Mouse (Mus musculus): ENCODE results near the gene Cmip. TPM values are rescaled to one million over a fixed set of nuclear protein-coding genes. Genes with fewer than 3 reads are reported as not detected.

Gene Cmip
- polyA plus RNA-seq, 1 experiment from 2014 or later = 13.7 TPM

- Histone ChIP-seq H3K36me3 (ENCODE audit: control insufficient read depth, insufficient read depth, low read length) (peaks cover 18% of the 10 kb centered on the region), H3K4me3 (replicated peaks; ENCODE audit: low read length) (no peak overlapping the region), H3K4me2 (ENCODE audit: low read depth, low read length) (no peak overlapping the region), H3K27ac (ENCODE audit: low read length) (no peak overlapping the region), H3K9ac (ENCODE audit: low read length) (no peak overlapping the region), H3K4me1 (ENCODE audit: control insufficient read depth, insufficient read depth, low read length) (no peaks in the 10 kb centered on the region), H3K9me3 (replicated peaks; ENCODE audit: control insufficient read depth, low read length) (no peaks in the 10 kb centered on the region), H3K27me3 (ENCODE audit: control insufficient read depth, insufficient read depth, low read length) (no peaks in the 10 kb centered on the region)
- ATAC-seq (ENCODE audit: insufficient read depth, low FRiP score) = no peak
- 84% methylated on average over 5 of the region's 5 CpGs for WGBS
These were observed 188.6 kb downstream of the Cmip start for GRCm38 (mm10) chr8:117445507-117445906.

- no peak for ATAC-seq (ENCODE audit: insufficient read depth, low FRiP score)
- Histone ChIP-seq H3K4me1 (ENCODE audit: control insufficient read depth, insufficient read depth, low read length) (no peaks in the 10 kb centered on the region), H3K4me3 (replicated peaks; ENCODE audit: low read length) (no peak overlapping the region), H3K36me3 (ENCODE audit: control insufficient read depth, insufficient read depth, low read length) (peaks cover 18% of the 10 kb centered on the region), H3K27ac (ENCODE audit: low read length) (no peak overlapping the region), H3K27me3 (ENCODE audit: control insufficient read depth, insufficient read depth, low read length) (no peaks in the 10 kb centered on the region), H3K9me3 (replicated peaks; ENCODE audit: control insufficient read depth, low read length) (no peaks in the 10 kb centered on the region), H3K9ac (ENCODE audit: low read length) (no peak overlapping the region), H3K4me2 (ENCODE audit: low read depth, low read length) (no peak overlapping the region)
- 61% methylated on average over 15 of the region's 15 CpGs for WGBS
These were observed 189.6 kb downstream of the Cmip start for GRCm38 (mm10) chr8:117446344-117446997.

- Histone ChIP-seq H3K27me3 (ENCODE audit: control insufficient read depth, insufficient read depth, low read length) (no peaks in the 10 kb centered on the region), H3K9ac (ENCODE audit: low read length) (no peak overlapping the region), H3K4me3 (replicated peaks; ENCODE audit: low read length) (no peak overlapping the region), H3K36me3 (ENCODE audit: control insufficient read depth, insufficient read depth, low read length) (peaks cover 32% of the 10 kb centered on the region; the same call in 1 of the 2 replicates), H3K4me2 (ENCODE audit: low read depth, low read length) (no peak overlapping the region), H3K27ac (ENCODE audit: low read length) (no peak overlapping the region), H3K9me3 (replicated peaks; ENCODE audit: control insufficient read depth, low read length) (no peaks in the 10 kb centered on the region), H3K4me1 (ENCODE audit: control insufficient read depth, insufficient read depth, low read length) (0 out of 2 replicates have a peak, but pooled peaks cover 4% of the 10 kb centered on the region)
- 67% methylated on average over 9 of the region's 9 CpGs for WGBS
- no peak for ATAC-seq (ENCODE audit: insufficient read depth, low FRiP score)
These were observed 194.2 kb downstream of the Cmip start for GRCm38 (mm10) chr8:117451072-117451471.

GRCm38 (mm10) chr8:117453974-117454373 lies 197.1 kb downstream of the Cmip start:
- 0 out of 2 replicates have a peak, but pooled peaks cover 4% of the 10 kb centered on the region for H3K4me1 ChIP-seq (ENCODE audit: control insufficient read depth, insufficient read depth, low read length)
- H3K4me2 ChIP-seq (ENCODE audit: low read depth, low read length) = no peak overlapping the region
- H3K4me3 ChIP-seq (replicated peaks; ENCODE audit: low read length) = no peak overlapping the region
- 84% methylated on average over 6 of the region's 6 CpGs for WGBS
- H3K9me3 ChIP-seq (replicated peaks; ENCODE audit: control insufficient read depth, low read length) = no peaks in the 10 kb centered on the region
- ATAC-seq (ENCODE audit: insufficient read depth, low FRiP score) = no peak
- H3K27ac ChIP-seq (ENCODE audit: low read length) = peak overlapping the region; percentile 52
- H3K36me3 ChIP-seq (ENCODE audit: control insufficient read depth, insufficient read depth, low read length) = peaks cover 40% of the 10 kb centered on the region; the same call in 1 of the 2 replicates
- no peak overlapping the region for H3K9ac ChIP-seq (ENCODE audit: low read length)
- no peaks in the 10 kb centered on the region for H3K27me3 ChIP-seq (ENCODE audit: control insufficient read depth, insufficient read depth, low read length)

- WGBS = 78% methylated on average over 14 of the region's 14 CpGs
- Histone ChIP-seq H3K4me3 (replicated peaks; ENCODE audit: low read length) (no peak overlapping the region), H3K4me2 (ENCODE audit: low read depth, low read length) (no peak overlapping the region), H3K27ac (ENCODE audit: low read length) (peak overlapping the region; percentile 64; the same call in 1 of the 2 replicates), H3K4me1 (ENCODE audit: control insufficient read depth, insufficient read depth, low read length) (0 out of 2 replicates have a peak, but pooled peaks cover 4% of the 10 kb centered on the region), H3K9ac (ENCODE audit: low read length) (no peak overlapping the region), H3K27me3 (ENCODE audit: control insufficient read depth, insufficient read depth, low read length) (no peaks in the 10 kb centered on the region), H3K9me3 (replicated peaks; ENCODE audit: control insufficient read depth, low read length) (no peaks in the 10 kb centered on the region), H3K36me3 (ENCODE audit: control insufficient read depth, insufficient read depth, low read length) (peaks cover 37% of the 10 kb centered on the region; the same call in 1 of the 2 replicates)
- ATAC-seq (ENCODE audit: insufficient read depth, low FRiP score) = peak; percentile 67
These were observed 197.8 kb downstream of the Cmip start for GRCm38 (mm10) chr8:117454516-117455116.

GRCm38 (mm10) chr8:117455701-117456100 lies 198.8 kb downstream of the Cmip start:
- 80% methylated on average over 6 of the region's 6 CpGs for WGBS
- H3K4me1 ChIP-seq (ENCODE audit: control insufficient read depth, insufficient read depth, low read length) = 0 out of 2 replicates have a peak, but pooled peaks cover 4% of the 10 kb centered on the region
- peaks cover 36% of the 10 kb centered on the region; the same call in 1 of the 2 replicates for H3K36me3 ChIP-seq (ENCODE audit: control insufficient read depth, insufficient read depth, low read length)
- no peaks in the 10 kb centered on the region for H3K9me3 ChIP-seq (replicated peaks; ENCODE audit: control insufficient read depth, low read length)
- H3K27ac ChIP-seq (ENCODE audit: low read length) = peak overlapping the region; percentile 64
- H3K9ac ChIP-seq (ENCODE audit: low read length) = no peak overlapping the region
- no peaks in the 10 kb centered on the region for H3K27me3 ChIP-seq (ENCODE audit: control insufficient read depth, insufficient read depth, low read length)
- no peak overlapping the region for H3K4me3 ChIP-seq (replicated peaks; ENCODE audit: low read length)
- H3K4me2 ChIP-seq (ENCODE audit: low read depth, low read length) = no peak overlapping the region
- ATAC-seq (ENCODE audit: insufficient read depth, low FRiP score) = peak; percentile 79; the same call in 1 of the 2 replicates

- 52% methylated on average over 4 of the region's 5 CpGs for WGBS
- Histone ChIP-seq H3K36me3 (ENCODE audit: control insufficient read depth, insufficient read depth, low read length) (peaks cover 24% of the 10 kb centered on the region; the same call in 1 of the 2 replicates), H3K27me3 (ENCODE audit: control insufficient read depth, insufficient read depth, low read length) (no peaks in the 10 kb centered on the region), H3K4me1 (ENCODE audit: control insufficient read depth, insufficient read depth, low read length) (0 out of 2 replicates have a peak, but pooled peaks cover 4% of the 10 kb centered on the region), H3K9ac (ENCODE audit: low read length) (no peak overlapping the region), H3K4me3 (replicated peaks; ENCODE audit: low read length) (no peak overlapping the region), H3K9me3 (replicated peaks; ENCODE audit: control insufficient read depth, low read length) (no peaks in the 10 kb centered on the region), H3K27ac (ENCODE audit: low read length) (no peak overlapping the region), H3K4me2 (ENCODE audit: low read depth, low read length) (no peak overlapping the region)
- ATAC-seq (ENCODE audit: insufficient read depth, low FRiP score) = no peak
These were observed 201.6 kb downstream of the Cmip start for GRCm38 (mm10) chr8:117458440-117458839.

GRCm38 (mm10) chr8:117462701-117463284 lies 205.9 kb downstream of the Cmip start:
- Histone ChIP-seq H3K4me1 (ENCODE audit: control insufficient read depth, insufficient read depth, low read length) (no peaks in the 10 kb centered on the region), H3K9me3 (replicated peaks; ENCODE audit: control insufficient read depth, low read length) (no peaks in the 10 kb centered on the region), H3K36me3 (ENCODE audit: control insufficient read depth, insufficient read depth, low read length) (peaks cover 2% of the 10 kb centered on the region; the same call in 1 of the 2 replicates), H3K27me3 (ENCODE audit: control insufficient read depth, insufficient read depth, low read length) (no peaks in the 10 kb centered on the region), H3K4me3 (replicated peaks; ENCODE audit: low read length) (no peak overlapping the region), H3K9ac (ENCODE audit: low read length) (no peak overlapping the region), H3K27ac (ENCODE audit: low read length) (no peak overlapping the region), H3K4me2 (ENCODE audit: low read depth, low read length) (no peak overlapping the region)
- ATAC-seq (ENCODE audit: insufficient read depth, low FRiP score) = peak; percentile 29; the same call in 1 of the 2 replicates
- WGBS = 54% methylated on average over 11 of the region's 11 CpGs

GRCm38 (mm10) chr8:117464525-117464924 lies 207.7 kb downstream of the Cmip start:
- Histone ChIP-seq H3K4me3 (replicated peaks; ENCODE audit: low read length) (no peak overlapping the region), H3K27me3 (ENCODE audit: control insufficient read depth, insufficient read depth, low read length) (no peaks in the 10 kb centered on the region), H3K27ac (ENCODE audit: low read length) (no peak overlapping the region), H3K9ac (ENCODE audit: low read length) (no peak overlapping the region), H3K4me1 (ENCODE audit: control insufficient read depth, insufficient read depth, low read length) (no peaks in the 10 kb centered on the region), H3K9me3 (replicated peaks; ENCODE audit: control insufficient read depth, low read length) (no peaks in the 10 kb centered on the region), H3K36me3 (ENCODE audit: control insufficient read depth, insufficient read depth, low read length) (no peaks in the 10 kb centered on the region), H3K4me2 (ENCODE audit: low read depth, low read length) (no peak overlapping the region)
- ATAC-seq (ENCODE audit: insufficient read depth, low FRiP score) = no peak
- 93% methylated on average over 6 of the region's 6 CpGs for WGBS
